7 mouse cellular contexts compared by ENCODE assay signal in genomic region chr11:6199410-6200086, GRCm38 (mm10). TPM values are rescaled to one million over a fixed set of nuclear protein-coding genes. Genes with fewer than 3 reads are reported as not detected.
DNase-seq lines count a peak whose midpoint lies in the region; ATAC-seq and TF ChIP-seq lines count a peak whose summit lies in the region.

Gene A730071L15Rik (plus strand): TSS chr11:6200029.

- H3K4me1 ChIP-seq in spleen, adult 2 months (ENCODE audit: control insufficient read depth, insufficient read depth, insufficient read length) = peaks cover 8% of the 10 kb centered on the region
- peaks cover 18% of the 10 kb centered on the region for H3K4me1 ChIP-seq in heart, embryonic 15.5 days (replicated peaks)
- peaks cover 15% of the 10 kb centered on the region for H3K4me1 ChIP-seq in liver, embryonic 16.5 days (ENCODE audit: control insufficient read depth, low read depth, low read length)
- H3K4me1 ChIP-seq in stomach, embryonic 15.5 days = peaks cover 16% of the 10 kb centered on the region

- H3K27ac ChIP-seq in spleen, adult 2 months (ENCODE audit: insufficient read depth, low read length) = peak within 1 kb of the TSS; percentile 99
- peak within 1 kb of the TSS; percentile 96 for H3K27ac ChIP-seq in heart, embryonic 15.5 days
- H3K27ac ChIP-seq in liver, embryonic 16.5 days (ENCODE audit: low read length) = peak within 1 kb of the TSS; percentile 62
- H3K27ac ChIP-seq in stomach, embryonic 15.5 days = peak within 1 kb of the TSS; percentile 95

- DNase-seq in spleen, adult 2 months (ENCODE audit: low read depth in 1 of 2, low spot score in 2 of 2) = no peak
- no peak for DNase-seq in spleen, postnatal 36 days (ENCODE audit: low spot score in 2 of 2)
- DNase-seq in c-Kit-negative CD71-positive TER-119-positive erythroid progenitor cells, embryonic 14.5 days (ENCODE audit: low read depth, low spot score) = peak; percentile 36
- no peak for DNase-seq in right cerebral cortex, postnatal 10 days (ENCODE audit: low spot score in 2 of 2)

- H3K4me3 ChIP-seq in spleen, adult 2 months (ENCODE audit: extremely low read depth, insufficient read depth, insufficient read length) = peak within 1 kb of the TSS; percentile 94
- H3K4me3 ChIP-seq in heart, embryonic 15.5 days = peak within 1 kb of the TSS; percentile 90
- peak within 1 kb of the TSS; percentile 99 for H3K4me3 ChIP-seq in liver, embryonic 16.5 days (ENCODE audit: low read depth, low read length)
- peak within 1 kb of the TSS; percentile 88 for H3K4me3 ChIP-seq in stomach, embryonic 15.5 days (replicated peaks)

- no peak for TF ChIP-seq POLR2A in spleen, adult 2 months (IDR thresholded peaks at IDR 0.05; ENCODE audit: low read depth, low read length)

- peak within 1 kb of the TSS; percentile 88 for H3K9ac ChIP-seq in heart, embryonic 15.5 days
- peak within 1 kb of the TSS; percentile 86 for H3K9ac ChIP-seq in liver, embryonic 16.5 days (ENCODE audit: low read depth, low read length)
- peak within 1 kb of the TSS; percentile 88 for H3K9ac ChIP-seq in stomach, embryonic 15.5 days

- no peaks in the 10 kb centered on the region for H3K36me3 ChIP-seq in spleen, adult 2 months (ENCODE audit: control insufficient read depth, insufficient read depth, low read length)
- H3K36me3 ChIP-seq in heart, embryonic 15.5 days = no peaks in the 10 kb centered on the region
- no peaks in the 10 kb centered on the region for H3K36me3 ChIP-seq in liver, embryonic 16.5 days (ENCODE audit: control insufficient read depth, insufficient read depth)
- H3K36me3 ChIP-seq in stomach, embryonic 15.5 days = no peaks in the 10 kb centered on the region

- no peaks in the 10 kb centered on the region for H3K9me3 ChIP-seq in heart, embryonic 15.5 days (replicated peaks)
- H3K9me3 ChIP-seq in liver, embryonic 16.5 days (replicated peaks; ENCODE audit: control insufficient read depth, low read length) = no peaks in the 10 kb centered on the region
- H3K9me3 ChIP-seq in stomach, embryonic 15.5 days = no peaks in the 10 kb centered on the region

- no peak for TF ChIP-seq CTCF in spleen, adult 2 months (IDR thresholded peaks at IDR 0.05; ENCODE audit: extremely low read depth, insufficient read depth, insufficient read length, insufficient replicate concordance)

- WGBS in spleen, adult 2 months = 1% methylated on average over 35 of the region's 35 CpGs
- WGBS in heart, embryonic 15.5 days = under 1% methylated on average over 35 of the region's 35 CpGs
- WGBS in liver, embryonic 16.5 days (ENCODE audit: insufficient replicate concordance) = under 1% methylated on average over 35 of the region's 35 CpGs
- WGBS in stomach, embryonic 15.5 days = under 1% methylated on average over 35 of the region's 35 CpGs

- ATAC-seq in heart, embryonic 15.5 days (replicated peaks; ENCODE audit: insufficient number of reproducible peaks, insufficient read depth, low FRiP score, low read depth) = peak; percentile 64
- ATAC-seq in liver, embryonic 16.5 days (ENCODE audit: low read depth) = peak; percentile 49
- peak; percentile 56 for ATAC-seq in stomach, embryonic 15.5 days (ENCODE audit: insufficient read depth, low FRiP score, low read depth)

- H3K27me3 ChIP-seq in spleen, adult 2 months (ENCODE audit: control insufficient read depth, insufficient read depth, low read length) = no peaks in the 10 kb centered on the region
- H3K27me3 ChIP-seq in heart, embryonic 15.5 days = no peaks in the 10 kb centered on the region
- no peaks in the 10 kb centered on the region for H3K27me3 ChIP-seq in liver, embryonic 16.5 days (ENCODE audit: control insufficient read depth, insufficient read depth, low read depth, low read length)
- H3K27me3 ChIP-seq in stomach, embryonic 15.5 days (replicated peaks) = no peaks in the 10 kb centered on the region

- peak within 1 kb of the TSS; percentile 91 for H3K4me2 ChIP-seq in heart, embryonic 15.5 days
- peak within 1 kb of the TSS; percentile 93 for H3K4me2 ChIP-seq in liver, embryonic 16.5 days (ENCODE audit: low read depth, low read length)
- H3K4me2 ChIP-seq in stomach, embryonic 15.5 days = peak within 1 kb of the TSS; percentile 89

RNA-seq across cellular contexts. Expression of gene A730071L15Rik, which starts in this region (rescaled TPM):
- polyA plus RNA-seq in spleen, adult 2 months (2012; rRNA removed) = 0.07 and 0.09 TPM in 2 replicates
- polyA plus RNA-seq in heart, embryonic 15.5 days (2015; fragmentation: Nextera tagmentation; extraction: Ambion mirVana) = 0.34 and 0.55 TPM in 2 replicates
- 0.07 and 0.09 TPM in 2 replicates for polyA plus RNA-seq in liver, embryonic 16.5 days (2015; fragmentation: Nextera tagmentation; extraction: Ambion mirVana)
- polyA plus RNA-seq in stomach, embryonic 15.5 days (2015; fragmentation: Nextera tagmentation; extraction: Ambion mirVana) = 0.39 and 0.51 TPM in 2 replicates

Comparison
In these comparisons a context has a peak if more than half of its experiments do, and no peak if none do; other contexts are left out.
1. Peak in ATAC-seq, H3K4me3 ChIP-seq, H3K27ac ChIP-seq, H3K9ac ChIP-seq and H3K4me2 ChIP-seq in heart, embryonic 15.5 days; RNA of the gene not detected or under 1 TPM.
2. Peak in ATAC-seq, H3K4me3 ChIP-seq, H3K27ac ChIP-seq, H3K9ac ChIP-seq and H3K4me2 ChIP-seq in liver, embryonic 16.5 days; RNA of the gene not detected or under 1 TPM.
3. Peak in ATAC-seq, H3K4me3 ChIP-seq, H3K27ac ChIP-seq, H3K9ac ChIP-seq and H3K4me2 ChIP-seq in stomach, embryonic 15.5 days; RNA of the gene not detected or under 1 TPM.